Mouse (Mus musculus): Measurements from ENCODE around the gene Msh4. TPM values are rescaled to one million over a fixed set of nuclear protein-coding genes. Genes with fewer than 3 reads are reported as not detected.
A peak's percentile ranks its signal among the peaks of the same experiment; 100 is the strongest.

Msh4 gene
- polyA plus RNA-seq, 1 experiment from 2014 or later: 0.04 TPM

DNA sequence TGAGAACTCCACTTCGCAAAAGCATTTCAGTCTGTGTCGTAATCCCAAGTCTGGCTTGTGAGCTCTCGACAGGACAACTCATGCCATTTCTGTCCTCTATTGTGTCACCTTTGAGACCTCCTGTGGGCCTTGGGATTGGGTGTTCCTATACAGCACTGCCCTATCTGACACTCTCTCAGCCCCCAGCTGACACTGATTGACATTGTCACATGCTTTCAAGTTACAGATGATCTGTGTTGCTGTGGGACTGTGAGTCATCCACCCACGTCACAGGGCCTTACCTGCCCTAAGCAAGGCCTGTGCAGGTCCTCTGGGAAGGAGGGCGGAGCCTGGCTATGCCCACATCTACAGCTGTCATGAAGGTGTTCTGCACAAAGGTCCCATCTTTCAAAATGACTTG is 26.5 kb upstream of the Msh4 start:
- Histone ChIP-seq H3K4me1 (replicated peaks; ENCODE audit: control insufficient read depth, insufficient read depth) (no peaks in the 10 kb centered on the region), H3K4me2 (replicated peaks; ENCODE audit: low read depth) (no peak overlapping the region), H3K4me3 (ENCODE audit: low read depth, low read length) (no peak overlapping the region), H3K27ac (replicated peaks) (no peak overlapping the region), H3K27me3 (ENCODE audit: control insufficient read depth, insufficient read depth, low read length) (no peaks in the 10 kb centered on the region), H3K9me3 (ENCODE audit: control insufficient read depth, low read length) (no peaks in the 10 kb centered on the region), H3K9ac (ENCODE audit: low read length) (no peak overlapping the region), H3K36me3 (ENCODE audit: control insufficient read depth, insufficient read depth, low read length) (peaks cover 26% of the 10 kb centered on the region)
- TF ChIP-seq EP300 (optimal IDR thresholded peaks at IDR 0.05): no peak
- no peak for TF ChIP-seq CTCF (IDR thresholded peaks at IDR 0.05; ENCODE audit: low read depth)
- no peak for DNase-seq (ENCODE audit: low spot score)
- ATAC-seq (ENCODE audit: low FRiP score, low TSS enrichment): peak; percentile 69; the same call in 1 of the 2 replicates
- WGBS: 90% methylated on average over 5 of the region's 5 CpGs

DNA sequence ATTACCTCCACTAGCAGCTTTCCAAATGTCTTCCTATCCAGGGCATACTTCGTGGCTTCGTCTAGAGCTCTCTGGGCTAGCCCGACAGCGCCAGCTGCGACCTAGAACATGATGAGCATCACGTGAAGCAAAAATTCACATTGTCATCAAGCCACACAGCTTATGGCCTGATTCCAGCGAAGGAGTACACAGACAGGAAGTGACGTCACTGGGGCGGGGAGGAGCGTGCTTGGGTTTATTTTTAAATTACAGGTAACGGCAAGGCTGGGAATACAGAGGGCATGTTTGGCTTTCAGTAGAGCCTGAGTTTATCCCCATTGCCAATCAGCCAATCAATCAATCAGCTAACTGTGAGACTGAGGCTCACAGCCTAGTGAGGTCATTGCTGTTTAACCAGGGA is 23.6 kb upstream of the Msh4 start:
- Histone ChIP-seq H3K4me2 (replicated peaks; ENCODE audit: low read depth) (no peak overlapping the region), H3K27ac (replicated peaks) (no peak overlapping the region), H3K9ac (ENCODE audit: low read length) (no peak overlapping the region), H3K4me1 (replicated peaks; ENCODE audit: control insufficient read depth, insufficient read depth) (no peaks in the 10 kb centered on the region), H3K9me3 (ENCODE audit: control insufficient read depth, low read length) (no peaks in the 10 kb centered on the region), H3K4me3 (ENCODE audit: low read depth, low read length) (no peak overlapping the region), H3K27me3 (ENCODE audit: control insufficient read depth, insufficient read depth, low read length) (no peaks in the 10 kb centered on the region), H3K36me3 (ENCODE audit: control insufficient read depth, insufficient read depth, low read length) (peaks cover 18% of the 10 kb centered on the region)
- TF ChIP-seq EP300 (optimal IDR thresholded peaks at IDR 0.05): no peak
- TF ChIP-seq CTCF (IDR thresholded peaks at IDR 0.05; ENCODE audit: low read depth): no peak
- ATAC-seq (ENCODE audit: low FRiP score, low TSS enrichment) (no peak), DNase-seq (ENCODE audit: low spot score) (no peak)
- WGBS: 91% methylated on average over 11 of the region's 11 CpGs

DNA sequence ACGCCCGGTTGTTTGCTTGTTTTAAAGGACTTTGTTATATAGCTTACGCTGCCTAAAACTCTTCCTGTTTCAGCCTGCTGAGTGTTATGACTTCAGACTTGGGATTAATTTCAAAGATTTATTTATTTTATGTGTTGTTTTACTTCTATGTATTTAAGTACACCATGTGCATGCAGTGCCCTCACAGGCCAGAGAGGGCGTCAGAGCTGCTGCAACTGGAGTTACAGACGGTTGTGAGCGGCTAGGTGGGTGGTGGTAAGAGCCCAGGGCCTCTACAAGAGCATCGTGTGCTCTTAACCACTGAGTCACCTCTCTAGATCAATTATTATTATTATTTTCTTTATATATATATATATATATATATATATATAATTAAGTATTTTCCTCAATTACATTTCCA is 20.4 kb upstream of the Msh4 start:
- 91% methylated on average over 7 of the region's 7 CpGs for WGBS
- Histone ChIP-seq H3K4me2 (replicated peaks; ENCODE audit: low read depth) (no peak overlapping the region), H3K36me3 (ENCODE audit: control insufficient read depth, insufficient read depth, low read length) (peaks cover 8% of the 10 kb centered on the region; the same call in 1 of the 2 replicates), H3K27me3 (ENCODE audit: control insufficient read depth, insufficient read depth, low read length) (no peaks in the 10 kb centered on the region), H3K9ac (ENCODE audit: low read length) (no peak overlapping the region), H3K4me1 (replicated peaks; ENCODE audit: control insufficient read depth, insufficient read depth) (no peaks in the 10 kb centered on the region), H3K4me3 (ENCODE audit: low read depth, low read length) (no peak overlapping the region), H3K27ac (replicated peaks) (no peak overlapping the region), H3K9me3 (ENCODE audit: control insufficient read depth, low read length) (no peaks in the 10 kb centered on the region)
- DNase-seq (ENCODE audit: low spot score): no peak
- TF ChIP-seq CTCF (IDR thresholded peaks at IDR 0.05; ENCODE audit: low read depth): 0 out of 2 replicates have a peak, but pooled peaks have one; percentile 12
- no peak for TF ChIP-seq EP300 (optimal IDR thresholded peaks at IDR 0.05)
- no peak for ATAC-seq (ENCODE audit: low FRiP score, low TSS enrichment)

DNA sequence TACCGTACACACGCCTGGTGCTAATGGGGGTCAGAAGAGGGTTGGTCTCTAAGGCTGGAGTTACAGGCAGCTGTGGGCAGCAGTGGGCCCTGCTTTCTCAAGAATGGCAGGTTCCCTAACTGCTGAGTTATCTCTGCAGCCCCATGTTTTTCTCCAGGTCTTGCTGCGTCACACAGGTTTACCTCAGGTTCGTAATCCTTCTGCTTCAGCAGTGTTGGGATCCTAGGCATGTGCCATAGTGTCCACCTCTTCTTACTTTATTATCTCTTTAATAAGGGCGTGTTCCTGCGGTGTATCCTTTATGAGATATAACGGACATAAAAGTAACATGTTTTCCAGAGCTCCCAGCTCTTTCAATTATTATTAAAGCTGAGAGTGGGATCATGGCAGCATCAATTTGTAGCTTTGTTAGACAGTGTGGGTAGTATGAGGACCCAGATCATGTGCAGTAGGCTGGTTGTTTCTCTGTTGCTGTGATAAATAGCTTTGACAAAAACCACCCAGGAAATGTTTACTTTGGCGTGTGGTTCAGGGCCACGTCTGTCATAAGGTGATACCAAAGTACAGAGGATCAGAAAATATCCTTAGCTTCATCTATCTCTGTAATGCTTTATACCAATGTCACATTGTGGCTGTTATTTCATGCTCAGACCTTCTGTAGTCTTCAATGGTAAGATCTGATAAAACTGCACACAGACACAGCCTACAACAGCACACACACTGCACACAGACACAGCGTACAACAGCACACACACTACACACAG is 15.4 kb upstream of the Msh4 start:
- H3K9me3 ChIP-seq (ENCODE audit: control insufficient read depth, low read length): no peaks in the 10 kb centered on the region
- H3K27ac ChIP-seq (replicated peaks): no peak overlapping the region
- no peak overlapping the region for H3K9ac ChIP-seq (ENCODE audit: low read length)
- TF ChIP-seq CTCF (IDR thresholded peaks at IDR 0.05; ENCODE audit: low read depth) (no peak), EP300 (optimal IDR thresholded peaks at IDR 0.05) (no peak)
- no peak overlapping the region for H3K4me3 ChIP-seq (ENCODE audit: low read depth, low read length)
- ATAC-seq (ENCODE audit: low FRiP score, low TSS enrichment) (no peak), DNase-seq (ENCODE audit: low spot score) (no peak)
- H3K36me3 ChIP-seq (ENCODE audit: control insufficient read depth, insufficient read depth, low read length): 0 out of 2 replicates have a peak, but pooled peaks cover 2% of the 10 kb centered on the region
- no peaks in the 10 kb centered on the region for H3K27me3 ChIP-seq (ENCODE audit: control insufficient read depth, insufficient read depth, low read length)
- H3K4me1 ChIP-seq (replicated peaks; ENCODE audit: control insufficient read depth, insufficient read depth): no peaks in the 10 kb centered on the region
- H3K4me2 ChIP-seq (replicated peaks; ENCODE audit: low read depth): no peak overlapping the region
- WGBS: 83% methylated on average over 10 of the region's 10 CpGs

DNA sequence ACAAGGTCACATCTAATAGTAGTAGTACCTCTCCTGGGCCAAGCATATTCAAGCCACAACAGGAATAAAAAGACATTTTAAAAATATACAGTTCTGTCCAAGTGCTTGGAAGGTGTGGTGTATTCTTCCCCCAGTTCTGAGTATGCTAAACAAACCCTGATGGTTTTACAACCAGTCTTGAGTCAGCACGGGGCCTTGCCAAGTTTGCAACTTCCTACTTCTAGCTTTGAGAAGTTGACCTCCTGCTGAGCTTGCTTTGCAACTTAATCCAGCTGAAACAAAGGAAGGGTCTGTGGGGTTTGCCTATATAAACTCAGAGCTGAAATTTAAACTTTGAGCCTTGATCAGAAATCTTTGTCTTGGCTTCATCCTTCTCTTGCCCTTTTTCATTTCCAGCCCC is 11.3 kb upstream of the Msh4 start:
- WGBS: 5% methylated on average over 1 of the region's 1 CpGs
- ATAC-seq (ENCODE audit: low FRiP score, low TSS enrichment) (no peak), DNase-seq (ENCODE audit: low spot score) (no peak)
- no peak overlapping the region for H3K4me3 ChIP-seq (ENCODE audit: low read depth, low read length)
- H3K4me2 ChIP-seq (replicated peaks; ENCODE audit: low read depth): no peak overlapping the region
- no peak overlapping the region for H3K9ac ChIP-seq (ENCODE audit: low read length)
- H3K4me1 ChIP-seq (replicated peaks; ENCODE audit: control insufficient read depth, insufficient read depth): no peaks in the 10 kb centered on the region
- TF ChIP-seq EP300 (optimal IDR thresholded peaks at IDR 0.05): no peak
- no peak for TF ChIP-seq CTCF (IDR thresholded peaks at IDR 0.05; ENCODE audit: low read depth)
- no peaks in the 10 kb centered on the region for H3K27me3 ChIP-seq (ENCODE audit: control insufficient read depth, insufficient read depth, low read length)
- H3K36me3 ChIP-seq (ENCODE audit: control insufficient read depth, insufficient read depth, low read length): no peaks in the 10 kb centered on the region
- no peaks in the 10 kb centered on the region for H3K9me3 ChIP-seq (ENCODE audit: control insufficient read depth, low read length)
- H3K27ac ChIP-seq (replicated peaks): no peak overlapping the region

DNA sequence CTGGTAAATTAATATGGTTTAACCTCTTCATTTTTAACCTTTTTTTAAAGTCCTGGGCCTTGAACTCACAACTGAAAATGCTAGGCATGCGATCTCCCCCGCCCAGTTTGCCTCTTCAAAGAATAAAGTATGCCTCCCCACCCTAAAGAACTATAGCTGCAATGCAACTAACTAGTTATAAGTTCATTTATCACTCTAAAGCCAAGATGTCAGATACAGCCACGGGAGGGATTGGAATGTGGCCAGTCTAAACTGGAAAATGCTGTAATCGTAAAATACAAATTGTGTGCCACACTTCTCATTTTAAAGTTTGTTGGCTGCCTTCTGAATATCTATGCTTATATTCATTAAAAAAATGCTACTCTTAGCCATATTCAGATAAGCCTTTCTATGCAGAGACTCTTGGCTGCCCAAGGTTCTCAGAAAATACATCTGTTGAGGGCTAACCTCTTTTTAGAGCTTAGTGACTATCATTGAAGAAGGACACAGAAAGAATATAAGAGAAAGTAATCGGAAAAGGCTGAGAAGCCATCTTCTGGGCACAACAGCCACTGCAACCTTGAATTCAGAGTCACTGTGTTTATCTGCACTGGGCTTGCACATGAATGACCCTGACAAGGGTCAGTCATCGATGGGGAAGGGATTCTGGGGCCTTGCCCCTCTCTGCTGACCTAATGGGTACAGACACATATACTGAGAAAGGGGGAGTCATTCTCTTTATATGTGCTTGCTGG is 7.7 kb upstream of the Msh4 start:
- no peaks in the 10 kb centered on the region for H3K27me3 ChIP-seq (ENCODE audit: control insufficient read depth, insufficient read depth, low read length)
- DNase-seq (ENCODE audit: low spot score): no peak
- 21% methylated on average over 6 of the region's 6 CpGs for WGBS
- peak overlapping the region; percentile 86 for H3K4me3 ChIP-seq (ENCODE audit: low read depth, low read length)
- no peaks in the 10 kb centered on the region for H3K9me3 ChIP-seq (ENCODE audit: control insufficient read depth, low read length)
- 0 out of 2 replicates have a peak, but pooled peaks cover 4% of the 10 kb centered on the region for H3K4me1 ChIP-seq (replicated peaks; ENCODE audit: control insufficient read depth, insufficient read depth)
- peaks cover 17% of the 10 kb centered on the region for H3K36me3 ChIP-seq (ENCODE audit: control insufficient read depth, insufficient read depth, low read length)
- H3K4me2 ChIP-seq (replicated peaks; ENCODE audit: low read depth): peak overlapping the region; percentile 67
- H3K27ac ChIP-seq (replicated peaks): peak overlapping the region; percentile 92
- no peak for ATAC-seq (ENCODE audit: low FRiP score, low TSS enrichment)
- peak overlapping the region; percentile 63 for H3K9ac ChIP-seq (ENCODE audit: low read length)
- TF ChIP-seq EP300 (optimal IDR thresholded peaks at IDR 0.05) (peak; percentile 53), CTCF (IDR thresholded peaks at IDR 0.05; ENCODE audit: low read depth) (peak; percentile 29; the same call in 1 of the 2 replicates)

Measured in stomach, postnatal 0 days (tissue).